Mouse (Mus musculus): ENCODE results near the gene 1700029H14Rik. TPM values are rescaled to one million over a fixed set of nuclear protein-coding genes. Genes with fewer than 3 reads are reported as not detected.

The 1700029H14Rik gene
- polyA plus RNA-seq, 1 experiment = not detected

GRCm38 (mm10) chr8:13595861-13596260 lies 33.6 kb upstream of the 1700029H14Rik start:
- Histone ChIP-seq H3K79me2 (ENCODE audit: control insufficient read depth, insufficient read depth) (no peaks in the 10 kb centered on the region), H3ac (ENCODE audit: control insufficient read depth, insufficient read length) (no peak overlapping the region), H3K4me2 (ENCODE audit: low read depth) (no peak overlapping the region), H3K27me3 (ENCODE audit: control insufficient read depth, insufficient read depth, insufficient read length) (no peaks in the 10 kb centered on the region), H3K36me3 (ENCODE audit: control insufficient read depth, insufficient read depth) (peaks cover 10% of the 10 kb centered on the region), H3K4me3 (no peak overlapping the region)
- TF ChIP-seq TCF3 (IDR thresholded peaks at IDR 0.05; ENCODE audit: insufficient read length, low read depth) (no peak), MAX (IDR thresholded peaks at IDR 0.05; ENCODE audit: low read depth) (no peak), REST (IDR thresholded peaks at IDR 0.05; ENCODE audit: insufficient read depth, insufficient read length) (no peak), CEBPB (IDR thresholded peaks at IDR 0.05; ENCODE audit: insufficient read depth, poor library complexity, severe bottlenecking) (no peak), MYOG (IDR thresholded peaks at IDR 0.05; ENCODE audit: control insufficient read depth in 1 of 3, insufficient read depth in 1 of 3, insufficient read length in 2 of 3, low read depth in 2 of 3) (no peak), POLR2AphosphoS2 (IDR thresholded peaks at IDR 0.05; ENCODE audit: insufficient read length, low read depth) (no peak), E2F4 (IDR thresholded peaks at IDR 0.05; ENCODE audit: insufficient read depth) (no peak), SRF (IDR thresholded peaks at IDR 0.05; ENCODE audit: control insufficient read depth, insufficient read length, low read depth) (no peak), POLR2A (IDR thresholded peaks at IDR 0.05; ENCODE audit: insufficient read length, low read depth) (no peak), TCF12 (IDR thresholded peaks at IDR 0.05; ENCODE audit: insufficient read depth, poor library complexity, severe bottlenecking) (no peak), MYOD1 (IDR thresholded peaks at IDR 0.05; ENCODE audit: control insufficient read depth in 1 of 3, insufficient read length in 2 of 3, low read depth in 2 of 3) (no peak), USF1 (IDR thresholded peaks at IDR 0.05; ENCODE audit: low read depth) (no peak)

GRCm38 (mm10) chr8:13594884-13595323 lies 32.6 kb upstream of the 1700029H14Rik start:
- Histone ChIP-seq H3K4me3 (no peak overlapping the region), H3K36me3 (ENCODE audit: control insufficient read depth, insufficient read depth) (peaks cover 10% of the 10 kb centered on the region), H3K4me2 (ENCODE audit: low read depth) (peak overlapping the region; percentile 37), H3ac (ENCODE audit: control insufficient read depth, insufficient read length) (no peak overlapping the region), H3K79me2 (ENCODE audit: control insufficient read depth, insufficient read depth) (no peaks in the 10 kb centered on the region), H3K27me3 (ENCODE audit: control insufficient read depth, insufficient read depth, insufficient read length) (no peaks in the 10 kb centered on the region)
- TF ChIP-seq USF1 (IDR thresholded peaks at IDR 0.05; ENCODE audit: low read depth) = peak; percentile 27
- TF ChIP-seq POLR2AphosphoS2 (IDR thresholded peaks at IDR 0.05; ENCODE audit: insufficient read length, low read depth) = no peak

- H3K36me3 ChIP-seq (ENCODE audit: control insufficient read depth, insufficient read depth) = peaks cover 10% of the 10 kb centered on the region
- no peak overlapping the region for H3K4me3 ChIP-seq
- H3K79me2 ChIP-seq (ENCODE audit: control insufficient read depth, insufficient read depth) = no peaks in the 10 kb centered on the region
- H3K27me3 ChIP-seq (ENCODE audit: control insufficient read depth, insufficient read depth, insufficient read length) = no peaks in the 10 kb centered on the region
- TF ChIP-seq POLR2A (IDR thresholded peaks at IDR 0.05; ENCODE audit: insufficient read length, low read depth) (no peak), MYOD1 (IDR thresholded peaks at IDR 0.05; ENCODE audit: control insufficient read depth in 1 of 3, insufficient read length in 2 of 3, low read depth in 2 of 3) (peak; percentile 12 to 95 (median 25))
- H3ac ChIP-seq (ENCODE audit: control insufficient read depth, insufficient read length) = no peak overlapping the region
- peak overlapping the region; percentile 21 for H3K4me2 ChIP-seq (ENCODE audit: low read depth)
Measured at GRCm38 (mm10) chr8:13593340-13593739, 31.1 kb upstream of the 1700029H14Rik start.

GRCm38 (mm10) chr8:13591246-13591645 lies 29.0 kb upstream of the 1700029H14Rik start:
- H3K27me3 ChIP-seq (ENCODE audit: control insufficient read depth, insufficient read depth, insufficient read length) = no peaks in the 10 kb centered on the region
- no peak overlapping the region for H3ac ChIP-seq (ENCODE audit: control insufficient read depth, insufficient read length)
- H3K36me3 ChIP-seq (ENCODE audit: control insufficient read depth, insufficient read depth) = peaks cover 9% of the 10 kb centered on the region
- no peak overlapping the region for H3K4me2 ChIP-seq (ENCODE audit: low read depth)
- no peaks in the 10 kb centered on the region for H3K79me2 ChIP-seq (ENCODE audit: control insufficient read depth, insufficient read depth)
- no peak overlapping the region for H3K4me3 ChIP-seq
- no peak for TF ChIP-seq E2F4 (IDR thresholded peaks at IDR 0.05; ENCODE audit: insufficient read depth)
- TF ChIP-seq SRF (IDR thresholded peaks at IDR 0.05; ENCODE audit: control insufficient read depth, insufficient read length, low read depth) = no peak
- TF ChIP-seq MAX (IDR thresholded peaks at IDR 0.05; ENCODE audit: low read depth) = no peak
- no peak for TF ChIP-seq POLR2A (IDR thresholded peaks at IDR 0.05; ENCODE audit: insufficient read length, low read depth)
- no peak for TF ChIP-seq MYOG (IDR thresholded peaks at IDR 0.05; ENCODE audit: control insufficient read depth in 1 of 3, insufficient read depth in 1 of 3, insufficient read length in 2 of 3, low read depth in 2 of 3)
- TF ChIP-seq CEBPB (IDR thresholded peaks at IDR 0.05; ENCODE audit: insufficient read depth, poor library complexity, severe bottlenecking) = no peak
- TF ChIP-seq TCF3 (IDR thresholded peaks at IDR 0.05; ENCODE audit: insufficient read length, low read depth) = no peak
- TF ChIP-seq USF1 (IDR thresholded peaks at IDR 0.05; ENCODE audit: low read depth) = no peak
- TF ChIP-seq TCF12 (IDR thresholded peaks at IDR 0.05; ENCODE audit: insufficient read depth, poor library complexity, severe bottlenecking) = no peak
- no peak for TF ChIP-seq REST (IDR thresholded peaks at IDR 0.05; ENCODE audit: insufficient read depth, insufficient read length)
- no peak for TF ChIP-seq POLR2AphosphoS2 (IDR thresholded peaks at IDR 0.05; ENCODE audit: insufficient read length, low read depth)

- no peak overlapping the region for H3K4me3 ChIP-seq
- no peak overlapping the region for H3K4me2 ChIP-seq (ENCODE audit: low read depth)
- no peaks in the 10 kb centered on the region for H3K27me3 ChIP-seq (ENCODE audit: control insufficient read depth, insufficient read depth, insufficient read length)
- no peaks in the 10 kb centered on the region for H3K79me2 ChIP-seq (ENCODE audit: control insufficient read depth, insufficient read depth)
- TF ChIP-seq CEBPB (IDR thresholded peaks at IDR 0.05; ENCODE audit: insufficient read depth, poor library complexity, severe bottlenecking) (no peak), POLR2A (IDR thresholded peaks at IDR 0.05; ENCODE audit: insufficient read length, low read depth) (no peak), MYOD1 (IDR thresholded peaks at IDR 0.05; ENCODE audit: control insufficient read depth in 1 of 3, insufficient read length in 2 of 3, low read depth in 2 of 3) (no peak), E2F4 (IDR thresholded peaks at IDR 0.05; ENCODE audit: insufficient read depth) (no peak), MYOG (IDR thresholded peaks at IDR 0.05; ENCODE audit: control insufficient read depth in 1 of 3, insufficient read depth in 1 of 3, insufficient read length in 2 of 3, low read depth in 2 of 3) (no peak), TCF12 (IDR thresholded peaks at IDR 0.05; ENCODE audit: insufficient read depth, poor library complexity, severe bottlenecking) (no peak), REST (IDR thresholded peaks at IDR 0.05; ENCODE audit: insufficient read depth, insufficient read length) (no peak), POLR2AphosphoS2 (IDR thresholded peaks at IDR 0.05; ENCODE audit: insufficient read length, low read depth) (no peak), SRF (IDR thresholded peaks at IDR 0.05; ENCODE audit: control insufficient read depth, insufficient read length, low read depth) (no peak), MAX (IDR thresholded peaks at IDR 0.05; ENCODE audit: low read depth) (no peak), TCF3 (IDR thresholded peaks at IDR 0.05; ENCODE audit: insufficient read length, low read depth) (no peak), USF1 (IDR thresholded peaks at IDR 0.05; ENCODE audit: low read depth) (no peak)
- peaks cover 14% of the 10 kb centered on the region for H3K36me3 ChIP-seq (ENCODE audit: control insufficient read depth, insufficient read depth)
- H3ac ChIP-seq (ENCODE audit: control insufficient read depth, insufficient read length) = no peak overlapping the region
Measured at GRCm38 (mm10) chr8:13589071-13589470, 26.8 kb upstream of the 1700029H14Rik start.
